Mouse (Mus musculus) embryonic fibroblast, embryonic 13.5 days (primary cell): ENCODE measurements around the gene Pgpep1. TPM values are rescaled to one million over a fixed set of nuclear protein-coding genes. Genes with fewer than 3 reads are reported as not detected.

Experiments used
- H3K27ac ChIP-seq: 2 replicates; pipeline ENCODE4 v1.5.1; 2012; ENCODE audit warnings: low read length, control low read depth, inconsistent platforms; ENCODE audit not compliant: insufficient read depth
- H3K4me1 ChIP-seq: 2 replicates; pipeline ENCODE4 v1.6.1; 2011; ENCODE audit warnings: low read length; ENCODE audit not compliant: control insufficient read depth, insufficient read depth
- H3K4me3 ChIP-seq: 2 replicates; pipeline ENCODE4 v1.5.1; 2011; ENCODE audit warnings: mild to moderate bottlenecking, control low read depth, low read length; ENCODE audit not compliant: insufficient read depth
- CTCF ChIP-seq: IDR thresholded peaks from 2 replicates; pipeline ENCODE4 v1.5.1; 2011; ENCODE audit warnings: mild to moderate bottlenecking, control low read depth, low read length, moderate library complexity, borderline replicate concordance; ENCODE audit not compliant: insufficient read depth
- POLR2A ChIP-seq: IDR thresholded peaks from 2 replicates; pipeline ENCODE4 v1.6.1; 2011; ENCODE audit warnings: low read depth, mild to moderate bottlenecking, control low read depth, low read length, moderate library complexity
- polyA plus RNA-seq: library from polyadenylated mRNA; stranded (reverse); fragments of >200 nt; gene quantifications from 2 replicates; pipeline ENCODE4 v1.2.4, GENCODE M21; 2011; ENCODE audit warnings: low read depth; ENCODE audit not compliant: missing spikeins, insufficient read length

Gene Pgpep1
- polyA plus RNA-seq, 1 experiment: 53.7 TPM

- H3K4me1 ChIP-seq: 0 out of 2 replicates have a peak, but pooled peaks cover 2% of the 10 kb centered on the region
- no peak overlapping the region for H3K27ac ChIP-seq
- TF ChIP-seq CTCF: no peak
- TF ChIP-seq POLR2A: no peak
- H3K4me3 ChIP-seq: no peak overlapping the region
These were observed 6.1 kb downstream of the Pgpep1 start for GRCm38 (mm10) chr8:70654121-70654520.

- TF ChIP-seq CTCF: peak; percentile 78; the same call in 1 of the 2 replicates
- TF ChIP-seq POLR2A: no peak
- no peaks in the 10 kb centered on the region for H3K4me1 ChIP-seq
These were observed 7.0 kb downstream of the Pgpep1 start for GRCm38 (mm10) chr8:70653226-70653625.

GRCm38 (mm10) chr8:70650351-70650750 is 9.8 kb downstream of the Pgpep1 start:
- TF ChIP-seq CTCF (no peak), POLR2A (no peak)
- H3K4me3 ChIP-seq: no peak overlapping the region
- no peaks in the 10 kb centered on the region for H3K4me1 ChIP-seq
- H3K27ac ChIP-seq: peak overlapping the region; percentile 36; the same call in 1 of the 2 replicates

More at GRCm38 (mm10) chr8:70653226-70653625, 7.0 kb downstream of the Pgpep1 start:
- Histone ChIP-seq H3K4me3 (no peak overlapping the region), H3K27ac (no peak overlapping the region)

GRCm38 (mm10) chr8:70649324-70649723 is 10.9 kb downstream of the Pgpep1 start:
- TF ChIP-seq CTCF: no peak
- Histone ChIP-seq H3K4me1 (no peaks in the 10 kb centered on the region), H3K4me3 (no peak overlapping the region), H3K27ac (peak overlapping the region; percentile 36)

DNA sequence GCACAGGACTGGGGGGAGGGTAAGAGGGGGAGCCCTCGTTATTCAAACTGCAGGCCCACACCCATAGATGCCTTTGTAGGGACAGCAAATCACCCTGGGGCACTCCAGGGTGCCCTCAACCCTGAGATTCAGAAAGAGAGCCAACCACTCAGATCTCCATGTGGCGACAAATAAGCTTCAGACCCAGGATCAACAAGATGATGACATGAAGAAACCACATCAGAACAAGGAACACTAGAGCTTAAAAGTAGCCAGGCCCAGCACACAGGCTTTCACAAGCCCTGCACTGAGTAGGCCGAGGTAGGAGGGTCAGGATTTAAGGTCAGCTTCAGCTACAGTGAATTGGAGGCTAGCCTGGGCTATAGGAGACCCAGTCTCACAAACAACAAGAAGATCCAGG is 11.3 kb downstream of the Pgpep1 start:
- Histone ChIP-seq H3K27ac (peak overlapping the region; percentile 14), H3K4me1 (no peaks in the 10 kb centered on the region), H3K4me3 (no peak overlapping the region)
- no peak for TF ChIP-seq CTCF
- TF ChIP-seq POLR2A: no peak

GRCm38 (mm10) chr8:70648164-70648442 is 12.1 kb downstream of the Pgpep1 start:
- Histone ChIP-seq H3K4me1 (peaks cover 3% of the 10 kb centered on the region; the same call in 1 of the 2 replicates), H3K27ac (no peak overlapping the region), H3K4me3 (no peak overlapping the region)
- no peak for TF ChIP-seq CTCF
- no peak for TF ChIP-seq POLR2A

GRCm38 (mm10) chr8:70647343-70648163 is 12.6 kb downstream of the Pgpep1 start:
- Histone ChIP-seq H3K4me3 (no peak overlapping the region), H3K4me1 (peaks cover 6% of the 10 kb centered on the region; the same call in 1 of the 2 replicates), H3K27ac (no peak overlapping the region)
- TF ChIP-seq CTCF: no peak
- no peak for TF ChIP-seq POLR2A

- no peak overlapping the region for H3K4me3 ChIP-seq
- peaks cover 6% of the 10 kb centered on the region; the same call in 1 of the 2 replicates for H3K4me1 ChIP-seq
- TF ChIP-seq POLR2A: no peak
- TF ChIP-seq CTCF: no peak
- H3K27ac ChIP-seq: no peak overlapping the region
These were observed 13.4 kb downstream of the Pgpep1 start for GRCm38 (mm10) chr8:70646775-70647174.

DNA sequence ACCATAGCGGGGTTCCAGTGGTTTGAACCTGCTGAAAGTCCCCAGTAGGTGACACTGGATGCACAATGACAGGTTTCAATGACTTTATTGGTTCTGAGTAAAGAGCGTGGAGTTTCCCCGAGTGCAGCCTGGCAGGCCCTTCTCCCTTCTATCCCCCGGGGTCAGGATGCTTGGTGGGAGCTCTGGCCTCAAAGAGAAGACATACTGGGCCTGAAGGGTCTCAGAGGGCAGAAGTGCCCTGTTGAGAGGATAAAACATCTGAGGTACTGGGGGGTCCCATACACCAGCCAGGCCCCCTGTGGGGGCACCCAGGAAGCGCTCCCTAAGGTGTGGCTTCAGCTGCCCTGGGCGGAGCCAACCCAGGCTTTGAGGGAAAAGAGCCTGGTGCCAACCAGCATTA is 13.8 kb downstream of the Pgpep1 start:
- TF ChIP-seq POLR2A (no peak), CTCF (no peak)
- Histone ChIP-seq H3K27ac (no peak overlapping the region), H3K4me1 (peaks cover 6% of the 10 kb centered on the region; the same call in 1 of the 2 replicates), H3K4me3 (no peak overlapping the region)

DNA sequence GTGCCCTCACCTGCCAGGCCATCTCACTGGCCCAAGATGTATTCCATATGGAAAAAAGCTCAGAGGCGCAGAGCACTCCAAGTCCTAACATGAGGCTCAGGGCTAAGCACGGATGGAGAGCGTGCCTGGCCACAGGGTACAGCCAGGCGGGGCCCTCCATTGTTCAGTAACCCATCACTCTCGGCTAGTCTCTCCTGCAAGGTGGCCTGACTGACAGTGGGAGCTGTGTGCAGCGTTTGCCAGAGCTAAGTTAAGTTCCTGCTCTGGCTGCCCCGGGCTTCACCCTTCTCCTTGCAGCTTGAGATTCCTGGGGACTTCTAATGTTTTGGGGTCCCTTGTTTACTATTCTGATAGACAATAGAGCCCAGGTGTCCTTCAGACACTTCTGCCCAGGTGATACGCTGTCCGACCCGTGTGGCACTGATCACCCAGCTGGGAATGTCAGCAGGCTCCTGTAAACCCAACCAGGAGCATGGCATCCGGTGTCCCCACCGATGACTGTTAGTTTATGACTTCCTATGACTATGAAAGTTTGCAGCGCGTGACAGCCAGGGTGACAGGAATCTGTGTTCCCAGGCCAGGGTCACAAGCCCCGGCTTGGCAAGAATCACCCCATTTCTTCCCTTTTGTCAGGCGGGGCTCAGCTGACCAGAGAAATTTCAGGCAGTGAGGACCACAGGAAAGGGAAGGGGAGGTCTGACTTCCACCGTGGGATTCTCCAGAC is 14.5 kb downstream of the Pgpep1 start:
- TF ChIP-seq POLR2A (no peak), CTCF (no peak)
- Histone ChIP-seq H3K4me1 (peaks cover 6% of the 10 kb centered on the region; the same call in 1 of the 2 replicates), H3K4me3 (no peak overlapping the region), H3K27ac (no peak overlapping the region)
